Mouse (Mus musculus) ES-Bruce4 (cell line): ENCODE results near the gene Lpp.

Experiments
- CTCF ChIP-seq: IDR thresholded peaks from one replicate; pipeline ENCODE4 v1.8.1; 2011; ENCODE audit warnings: low read depth, low read length
- EP300 ChIP-seq: IDR thresholded peaks from 2 replicates; pipeline ENCODE4 v1.6.1; 2011; ENCODE audit warnings: low read depth, low read length; ENCODE audit not compliant: insufficient read depth

GRCm38 (mm10) chr16:24350306-24350705, 43.0 kb upstream of the Lpp start:
- TF ChIP-seq EP300 (no peak), CTCF (no peak)
